Mouse (Mus musculus) spleen, postnatal 14 days (tissue): ENCODE data around the gene Nudt6.

Experiments
- DNase-seq, 2 experiments: peaks; one replicate each; pipeline ENCODE4 v3.0.0; 2021 to 2022; ENCODE audit warnings: low spot score in 2 of 2

The Nudt6 gene

GRCm38 (mm10) chr3:37420072-37420471, at the start of gene Nudt6:
Gene Nudt6 (minus strand): TSS chr3:37420211.
- peak; percentile 82 to 90 for DNase-seq

GRCm38 (mm10) chr3:37469353-37469752, 49.3 kb upstream of the Nudt6 start:
- no peak for DNase-seq

GRCm38 (mm10) chr3:37468170-37468569, 48.2 kb upstream of the Nudt6 start:
- DNase-seq, result no peak

- no peak for DNase-seq
Observed at GRCm38 (mm10) chr3:37455992-37456391, 36.0 kb upstream of the Nudt6 start.

GRCm38 (mm10) chr3:37443409-37443808, 23.4 kb upstream of the Nudt6 start:
- no peak for DNase-seq

GRCm38 (mm10) chr3:37439770-37440169, 19.8 kb upstream of the Nudt6 start:
- no peak for DNase-seq

- no peak for DNase-seq
Observed at GRCm38 (mm10) chr3:37430359-37430758, 10.3 kb upstream of the Nudt6 start.

- DNase-seq, result no peak
Observed at GRCm38 (mm10) chr3:37426069-37426468, 6.1 kb upstream of the Nudt6 start.

- DNase-seq, result no peak
Observed at GRCm38 (mm10) chr3:37421179-37421578, 1.2 kb upstream of the Nudt6 start.

- peak in 1 of 2 experiments; percentile 16 for DNase-seq
Observed at GRCm38 (mm10) chr3:37420641-37421040, 630 bp upstream of the Nudt6 start.

GRCm38 (mm10) chr3:37419458-37419991, 486 bp downstream of the Nudt6 start, which contains the start of gene Spata5:
Gene Spata5 (plus strand): TSS chr3:37419896.
- peak; percentile 96 for DNase-seq

- peak; percentile 59 to 69 for DNase-seq
Observed at GRCm38 (mm10) chr3:37418961-37419457, 1.0 kb downstream of the Nudt6 start.

GRCm38 (mm10) chr3:37418341-37418740, 1.7 kb downstream of the Nudt6 start:
- no peak for DNase-seq

GRCm38 (mm10) chr3:37414413-37414960, 5.5 kb downstream of the Nudt6 start:
- peak; percentile 39 to 60 for DNase-seq

GRCm38 (mm10) chr3:37413446-37413845, 6.6 kb downstream of the Nudt6 start:
- DNase-seq, result no peak

- no peak for DNase-seq
Observed at GRCm38 (mm10) chr3:37407598-37407997, 12.4 kb downstream of the Nudt6 start.

GRCm38 (mm10) chr3:37401729-37402610, 18.0 kb downstream of the Nudt6 start:
- no peak for DNase-seq

GRCm38 (mm10) chr3:37398661-37399395, 21.2 kb downstream of the Nudt6 start:
- DNase-seq, result no peak

GRCm38 (mm10) chr3:37397646-37398045, 22.4 kb downstream of the Nudt6 start:
- no peak for DNase-seq

- DNase-seq, result no peak
Observed at GRCm38 (mm10) chr3:37396930-37397608, 22.9 kb downstream of the Nudt6 start.

GRCm38 (mm10) chr3:37387310-37387709, 32.7 kb downstream of the Nudt6 start:
- no peak for DNase-seq
